Mouse (Mus musculus) lung, postnatal 10 days (tissue): ENCODE measurements around the gene Catsperg1.
"Not testable (repeated sequence)": the region's sequence is repeated elsewhere in the genome, so short reads cannot be mapped to it uniquely, and the experiment has no call there.

ENCODE experiments used
- DNase-seq: peaks from one replicate; pipeline ENCODE4 v3.0.0; 2021

Gene Catsperg1

DNA sequence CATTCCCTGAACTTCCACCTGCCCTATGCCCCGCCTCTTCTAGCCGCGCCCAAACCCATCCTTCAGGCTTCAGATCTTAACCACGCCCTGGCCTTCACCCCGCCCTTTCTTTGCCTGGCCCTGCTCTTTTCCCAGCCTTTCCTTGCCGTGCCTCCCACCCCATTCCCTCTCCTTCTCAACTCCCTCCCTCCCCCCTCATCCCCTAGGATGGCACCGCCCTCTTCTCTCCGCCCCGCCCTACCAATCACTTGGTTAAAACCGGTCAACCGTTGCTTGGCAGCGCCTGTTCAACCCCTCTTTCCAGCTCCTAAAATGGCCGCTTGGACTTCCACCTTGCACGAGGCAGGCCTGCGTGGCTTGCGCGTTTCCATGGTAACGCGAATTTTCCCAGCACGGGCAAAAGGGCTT lies at the start of gene Catsperg1:
Gene Catsperg1 (minus strand): TSS at position 361 of the 408 bp plus-strand sequence.
- DNase-seq = peak; percentile 44

DNA sequence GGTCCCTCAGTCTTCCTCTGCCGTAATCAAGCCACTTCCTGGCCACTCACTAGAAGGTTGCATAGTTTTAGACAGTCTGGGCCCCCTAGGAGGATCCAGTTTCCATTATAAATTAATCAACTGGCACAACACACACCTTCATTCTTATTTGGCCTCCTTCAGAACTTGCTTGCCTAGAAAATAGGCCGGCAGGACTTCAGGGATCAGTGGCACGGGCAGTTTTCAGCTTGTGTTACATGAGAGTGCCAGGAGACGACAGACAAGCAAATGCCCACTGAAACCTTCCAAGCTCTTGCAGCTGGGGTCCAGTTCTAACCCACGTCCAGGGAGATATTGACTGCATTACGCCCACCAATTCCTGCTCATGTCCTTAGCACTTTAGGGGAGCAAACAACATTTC lies 48.3 kb upstream of the Catsperg1 start:
- DNase-seq = no peak

DNA sequence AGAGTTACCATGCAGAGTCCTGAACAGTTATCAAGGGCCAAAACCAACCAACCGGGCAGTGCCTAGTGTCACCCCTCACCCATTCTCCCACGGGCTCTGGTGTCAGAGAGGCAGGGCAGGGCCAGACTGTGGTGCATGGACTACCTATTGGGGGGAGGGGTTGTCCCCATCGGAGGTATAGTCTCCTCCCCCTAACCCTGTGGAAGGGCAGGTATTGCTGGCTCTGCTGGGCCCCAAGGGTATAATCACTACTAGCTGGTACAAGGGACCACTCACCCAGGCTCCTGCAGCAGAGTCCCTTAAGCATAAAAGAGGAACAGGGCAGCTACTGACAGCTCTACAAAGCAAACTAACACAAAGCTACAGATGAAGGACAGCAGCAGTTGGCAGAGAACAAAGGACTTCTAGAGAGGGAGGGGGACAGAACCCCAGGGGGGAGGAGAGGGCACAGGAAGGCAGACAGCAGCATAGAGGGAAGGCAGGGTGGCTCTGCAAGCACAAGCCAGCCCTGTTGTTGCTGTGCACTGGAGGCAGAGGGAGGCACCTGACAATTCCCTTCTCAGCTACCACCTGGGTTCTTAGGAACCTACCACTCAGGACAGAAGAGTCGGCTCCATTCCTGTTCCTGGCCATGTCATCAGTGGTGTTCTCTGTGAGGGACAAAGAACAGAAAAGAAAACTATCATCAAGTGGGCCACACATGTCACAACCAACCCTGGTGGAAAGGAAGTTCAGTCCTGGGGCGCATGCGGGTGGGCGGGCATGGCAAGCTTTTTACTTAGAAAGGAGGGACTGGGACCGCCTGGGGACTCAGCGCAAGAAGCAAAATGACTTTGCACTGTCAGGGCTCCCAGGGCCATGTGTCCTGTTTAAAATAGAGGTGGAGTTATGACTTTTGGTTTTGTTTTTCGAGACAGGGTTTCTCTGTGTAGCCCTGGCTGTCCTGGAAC lies 46.2 kb upstream of the Catsperg1 start:
- DNase-seq = no peak

DNA sequence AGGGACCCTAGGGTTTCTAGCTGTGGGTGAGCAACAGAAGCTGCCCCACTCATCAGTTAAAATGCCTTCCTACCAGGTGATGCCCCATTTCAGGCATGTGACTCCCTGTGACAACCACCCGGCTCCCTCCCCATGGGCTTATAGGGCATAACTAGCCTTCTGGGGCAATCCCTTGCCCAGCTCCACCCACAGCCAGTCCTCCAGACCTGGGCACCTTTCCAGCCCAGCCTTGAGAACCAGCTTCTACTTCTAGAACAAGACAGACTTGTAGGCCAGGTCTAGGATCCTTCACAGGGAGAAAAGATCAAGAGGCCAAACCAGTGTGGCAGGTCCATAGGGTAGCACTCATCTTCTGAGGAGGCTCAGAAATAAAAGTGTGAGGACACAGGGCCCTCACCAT lies 43.5 kb upstream of the Catsperg1 start:
- peak; percentile 80 for DNase-seq

DNA sequence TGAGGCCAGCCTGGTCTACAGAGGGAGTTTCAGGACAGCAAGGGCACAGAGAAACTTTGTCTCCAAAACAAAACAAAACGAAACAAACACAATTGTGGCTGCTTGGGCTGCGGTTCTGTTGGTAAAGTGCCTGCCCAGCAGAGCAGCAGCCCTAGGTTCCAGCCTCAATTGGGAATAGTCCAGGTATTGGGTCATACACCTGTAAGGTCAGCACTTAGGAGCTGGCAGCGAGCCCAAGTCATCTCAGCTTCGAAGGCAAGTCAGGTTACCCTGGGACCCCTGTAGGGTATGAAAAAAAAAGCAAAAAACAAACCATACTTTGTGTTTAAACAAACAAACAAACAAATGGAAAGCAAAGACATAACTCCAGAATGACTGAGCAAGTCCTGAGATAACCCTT lies 42.0 kb upstream of the Catsperg1 start:
- DNase-seq = no peak

DNA sequence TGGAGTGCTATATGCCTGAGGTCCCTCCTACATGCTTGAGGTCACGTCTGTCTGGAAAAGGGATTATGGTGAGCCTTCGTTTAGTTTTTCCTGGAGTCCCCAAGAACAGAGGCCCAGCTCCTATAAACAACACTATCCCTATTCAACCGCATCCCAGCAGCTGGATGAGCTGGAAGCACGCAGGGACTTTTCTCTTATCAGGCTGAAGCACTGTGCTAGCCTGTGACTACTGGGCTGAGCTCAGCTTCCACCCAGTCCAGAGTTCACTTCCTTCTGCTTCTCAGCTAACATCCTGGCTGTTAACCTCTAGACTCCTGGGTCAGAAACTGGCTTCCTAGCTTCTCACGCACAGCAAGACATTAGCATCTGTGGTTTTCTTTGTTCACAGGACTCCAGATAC lies 40.0 kb upstream of the Catsperg1 start:
- no peak for DNase-seq

DNA sequence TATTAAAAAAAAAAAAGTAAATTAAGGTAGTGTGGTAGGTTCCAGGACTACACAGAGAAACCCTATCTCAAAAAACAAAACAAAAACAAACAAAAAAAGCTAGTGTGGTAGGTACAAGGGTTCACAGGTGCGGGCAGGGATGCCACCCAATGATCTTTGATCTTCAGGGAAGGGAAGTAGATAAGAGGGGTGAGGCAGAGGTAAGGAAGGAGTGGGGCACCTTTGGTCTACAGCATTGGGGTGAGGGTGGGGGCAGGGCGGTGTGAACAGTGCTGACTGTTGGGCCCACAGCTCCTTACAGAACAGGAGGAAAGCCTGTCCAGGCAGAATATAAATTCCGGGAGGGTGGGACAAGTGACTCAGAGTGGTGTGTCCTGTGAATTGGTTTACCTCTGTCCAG lies 37.3 kb upstream of the Catsperg1 start:
- no peak for DNase-seq

DNA sequence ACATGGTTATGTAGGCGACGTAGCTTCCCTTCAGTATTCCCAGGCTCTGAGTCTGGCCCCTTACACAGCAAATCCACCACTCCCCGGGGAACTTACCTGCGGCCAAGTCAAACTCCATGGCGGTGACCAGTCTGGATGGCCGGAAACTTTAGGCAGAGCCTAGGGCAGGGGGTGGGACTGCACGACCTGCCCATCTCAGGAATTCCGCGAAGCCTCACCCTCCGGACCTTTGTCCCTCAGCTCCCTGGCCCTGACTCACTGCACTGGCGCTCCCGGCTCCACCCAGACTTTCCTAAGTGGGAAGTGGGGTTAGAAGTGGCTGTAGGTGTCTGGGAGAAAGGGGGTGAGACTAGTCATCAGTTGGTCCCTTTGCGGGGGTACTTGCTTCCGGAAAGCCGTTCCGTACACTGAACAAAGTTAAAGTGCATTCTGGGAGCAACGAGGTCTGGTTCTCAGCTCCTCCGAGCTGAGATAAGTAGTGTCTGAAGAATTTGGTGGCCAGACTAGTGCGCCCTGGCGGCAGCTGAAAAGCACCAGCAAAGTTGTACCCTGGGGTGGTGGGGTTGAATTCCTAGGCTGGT lies 34.5 kb upstream of the Catsperg1 start, which contains the start of gene 2200002D01Rik:
Gene 2200002D01Rik (minus strand): TSS at position 206 of the 581 bp plus-strand sequence.
- peak; percentile 66 for DNase-seq

DNA sequence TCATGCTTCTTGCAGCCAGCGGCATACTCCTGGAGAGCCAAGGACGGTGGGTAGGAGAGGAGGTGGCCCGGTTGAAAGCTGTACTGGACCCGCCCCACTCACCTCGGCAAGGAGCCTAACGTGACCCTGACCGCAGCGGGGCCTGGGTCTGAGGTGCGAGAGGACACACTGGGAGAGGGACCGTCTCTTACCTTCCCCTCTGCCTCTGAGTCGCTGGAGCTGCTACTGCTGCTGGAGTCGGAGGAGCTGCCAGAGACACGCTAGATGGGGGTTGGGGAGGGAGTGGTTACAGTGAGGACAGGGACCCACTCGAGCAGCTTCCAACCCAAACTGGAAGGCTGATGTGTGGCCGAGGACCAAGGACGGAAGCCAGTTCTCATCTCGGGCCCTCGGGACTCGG lies 33.9 kb upstream of the Catsperg1 start:
- DNase-seq = peak; percentile 70

DNA sequence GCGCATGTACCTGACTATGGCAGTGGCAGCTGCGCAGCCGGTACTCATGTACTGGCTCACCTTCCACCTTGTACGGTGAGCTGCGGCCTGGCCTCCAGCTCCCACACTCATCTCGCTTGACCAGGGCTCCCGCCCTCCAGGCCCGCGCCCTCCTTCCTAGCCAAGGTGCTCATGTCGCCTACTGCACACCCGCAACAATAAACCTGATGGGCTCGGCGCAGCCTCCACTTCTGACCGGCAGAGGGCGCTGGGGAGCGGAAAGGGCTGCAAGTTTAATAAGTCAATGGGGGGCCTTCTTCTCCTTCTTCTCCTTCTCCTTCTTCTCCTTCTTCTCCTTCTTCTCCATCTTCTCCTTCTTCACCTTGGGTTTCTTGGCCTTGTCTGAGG lies 33.5 kb upstream of the Catsperg1 start:
- DNase-seq = peak; percentile 90

DNA sequence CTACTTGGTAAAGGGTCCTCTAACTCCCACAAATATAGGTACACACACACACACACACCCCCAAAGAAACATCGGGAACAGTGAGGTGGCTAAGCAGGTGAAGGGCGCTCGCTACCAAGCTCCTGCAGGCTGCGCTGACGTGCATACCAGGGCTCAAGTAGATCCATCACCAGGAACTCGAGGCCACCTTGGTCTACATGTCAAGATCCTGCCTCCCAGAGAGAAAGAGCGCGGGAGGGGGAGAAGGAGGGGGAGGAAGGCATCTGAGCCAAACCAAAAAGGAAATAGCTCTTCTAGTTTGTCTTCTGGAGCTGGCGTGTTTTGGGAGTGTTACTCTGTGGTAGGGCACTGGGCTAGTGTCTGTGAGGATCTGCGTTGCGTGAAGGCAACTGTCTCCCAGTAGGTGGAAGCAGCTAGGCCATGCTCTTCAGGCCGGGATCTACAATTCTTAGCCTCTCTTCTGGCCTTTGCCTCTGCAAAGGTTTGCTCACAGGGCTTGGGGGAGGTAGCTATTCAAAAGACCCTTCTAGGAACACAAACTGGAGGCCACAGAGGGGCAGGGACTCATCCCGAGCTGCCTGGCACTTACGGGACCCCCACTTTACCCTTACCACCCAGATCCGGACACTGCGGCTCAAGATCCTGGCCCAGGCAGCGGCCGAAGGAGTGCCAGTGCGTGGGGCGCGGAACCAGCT lies 32.9 kb upstream of the Catsperg1 start:
- no peak for DNase-seq

DNA sequence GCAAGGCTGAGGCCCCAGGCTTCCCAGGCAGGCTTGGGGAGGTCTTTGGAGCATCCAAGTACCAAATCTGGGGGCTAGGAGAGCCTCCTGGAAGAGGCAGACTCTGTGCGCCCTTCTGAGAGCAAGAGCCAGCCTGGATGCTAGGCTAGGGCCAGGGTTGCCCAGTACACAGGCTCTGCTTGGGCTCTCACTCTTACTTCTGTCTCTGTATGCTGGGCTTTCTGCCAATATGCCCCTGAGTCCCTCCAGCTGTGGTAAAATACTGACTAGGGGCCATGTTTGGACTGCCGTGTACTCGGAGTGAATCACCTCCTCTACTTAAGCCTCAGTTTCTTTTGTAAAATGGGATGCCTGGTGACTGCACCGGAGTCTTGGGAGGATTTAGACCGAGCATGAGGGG lies 32.2 kb upstream of the Catsperg1 start:
- peak; percentile 51 for DNase-seq

DNA sequence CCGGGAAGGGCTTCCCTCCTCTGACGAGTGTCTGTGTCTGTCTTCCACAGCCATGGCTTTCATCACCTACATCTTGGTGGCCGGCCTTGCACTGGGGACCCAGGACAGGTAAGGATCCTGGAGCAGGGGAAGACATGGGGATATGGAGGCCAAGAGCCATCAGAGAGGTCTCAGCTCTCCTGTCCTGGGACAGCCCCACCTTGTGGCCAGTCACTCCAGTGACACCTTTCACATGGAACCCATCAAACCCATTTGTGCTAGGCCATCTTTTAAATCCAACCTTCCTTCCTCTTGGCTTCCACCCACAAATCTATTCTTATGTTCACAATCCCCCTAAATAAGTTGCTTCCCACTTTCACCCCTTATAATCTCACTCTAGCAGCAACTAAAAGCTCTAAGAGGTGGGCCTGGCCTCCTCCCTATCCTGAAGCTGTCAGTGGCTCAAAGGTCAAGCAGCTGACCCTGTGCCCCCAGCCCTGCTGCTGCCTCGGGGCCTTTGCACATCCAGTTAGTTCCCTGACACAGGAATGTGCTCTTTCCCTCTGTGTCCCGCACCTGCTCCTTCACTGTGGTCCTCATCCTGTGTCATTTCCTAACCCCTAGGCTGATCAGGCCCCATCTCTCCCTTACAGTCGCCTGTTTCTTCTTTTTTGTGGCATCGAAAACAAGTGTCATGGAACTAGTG lies 31.0 kb upstream of the Catsperg1 start:
- DNase-seq = peak; percentile 52

DNA sequence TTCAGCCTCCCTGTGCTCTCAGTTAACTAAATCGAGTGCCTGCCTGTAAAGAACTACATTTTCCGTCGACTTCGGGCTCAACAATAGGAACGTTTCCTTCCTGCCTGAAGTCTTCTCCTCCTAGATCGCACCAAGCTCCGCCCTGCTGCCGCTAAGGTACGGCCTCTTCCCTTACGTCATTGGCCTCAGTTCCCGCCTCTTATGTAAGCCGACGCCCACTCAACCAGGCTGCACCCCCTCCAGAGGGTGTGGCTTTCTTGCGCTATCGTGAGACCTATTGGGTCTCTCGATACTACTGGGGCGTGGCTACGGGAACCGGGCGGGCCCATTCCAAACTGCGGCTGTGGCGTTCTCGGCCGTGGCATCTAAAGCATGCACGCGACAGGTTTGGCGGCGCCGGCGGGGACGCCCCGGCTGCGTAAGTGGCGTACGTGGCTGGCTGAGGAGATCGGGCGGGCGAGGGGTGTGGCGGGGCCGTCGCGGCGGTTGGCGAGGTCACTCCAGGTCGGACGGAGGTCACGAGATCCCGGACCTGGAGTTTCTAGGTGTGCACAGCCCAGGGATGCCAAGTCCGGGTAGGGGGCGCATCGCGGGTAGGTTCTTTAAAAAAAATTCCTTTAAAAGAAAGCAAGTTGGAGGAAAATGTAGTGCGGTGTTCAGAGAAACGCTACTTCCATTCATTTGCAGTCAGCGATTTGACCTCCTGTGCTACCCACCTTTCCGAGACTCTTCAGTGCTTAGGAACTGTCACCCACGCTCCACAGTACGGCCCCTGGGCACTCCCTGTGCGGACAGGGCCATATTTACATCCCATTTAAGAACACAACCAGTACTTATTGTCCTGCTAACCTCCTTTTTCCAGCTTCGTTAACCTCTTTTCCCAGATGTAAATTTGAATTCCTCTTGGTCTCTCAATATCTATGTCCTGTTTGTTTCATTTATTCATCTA lies 24.5 kb upstream of the Catsperg1 start, which contains the start of gene Yif1b:
Gene Yif1b (plus strand): TSS at position 311 of the 949 bp plus-strand sequence.
- peak; percentile 99 for DNase-seq

DNA sequence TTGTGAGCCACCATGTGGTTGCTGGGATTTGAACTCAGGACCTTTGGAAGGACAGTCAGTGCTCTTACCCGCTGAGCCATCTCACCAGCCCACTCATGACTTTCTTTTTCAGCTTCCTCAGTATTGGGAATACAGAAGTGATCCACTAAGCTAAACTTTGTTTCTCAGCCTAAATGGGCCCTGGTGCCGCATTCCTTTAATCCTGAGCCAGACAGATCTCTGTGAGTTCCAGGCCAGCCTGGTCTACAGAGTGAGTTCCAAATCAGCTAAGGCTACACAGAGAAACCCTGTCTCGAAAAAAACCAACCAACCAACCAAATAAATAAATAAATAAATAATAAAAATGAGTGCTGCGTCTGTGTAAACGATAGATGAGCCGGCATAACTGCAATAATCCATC lies 23.8 kb upstream of the Catsperg1 start:
- DNase-seq = not testable (repeated sequence)

DNA sequence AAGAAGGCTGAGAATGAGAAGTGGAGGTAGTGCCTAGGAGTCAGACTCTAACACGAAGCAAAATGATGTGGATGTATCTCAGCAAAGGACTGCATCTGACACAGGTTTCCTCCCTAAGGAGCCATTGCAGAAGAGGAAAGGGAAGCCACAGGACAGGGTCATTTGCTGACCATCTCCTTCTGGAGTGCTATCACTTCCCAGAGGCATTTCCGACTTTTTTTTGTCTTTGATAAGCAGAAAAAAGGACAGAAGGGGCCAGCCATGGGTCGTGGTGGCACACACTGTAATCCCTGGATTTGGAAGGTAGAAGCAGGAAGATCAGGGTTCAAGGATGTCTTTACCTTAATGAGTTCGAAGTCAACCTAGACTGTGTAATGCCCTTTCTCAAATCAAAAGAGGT lies 22.8 kb upstream of the Catsperg1 start:
- no peak for DNase-seq

DNA sequence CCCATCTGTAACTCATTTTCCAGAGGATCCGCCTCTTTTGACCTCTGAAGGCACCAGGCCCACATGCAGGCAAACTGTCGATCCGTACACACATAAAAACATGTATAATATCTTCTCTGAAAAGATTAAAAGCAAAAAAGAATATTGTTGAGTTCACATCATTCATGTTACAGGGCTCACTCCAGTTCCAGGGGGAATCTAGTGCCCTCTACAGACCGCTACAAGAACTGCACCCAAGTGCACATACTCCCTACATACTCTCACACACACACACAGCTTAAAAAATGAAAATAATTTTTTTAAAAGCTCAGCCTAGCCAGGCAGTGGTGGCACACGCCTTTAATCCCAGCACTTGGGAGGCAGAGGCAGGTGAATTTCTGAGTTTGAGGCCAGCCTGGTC lies 20.8 kb upstream of the Catsperg1 start:
- DNase-seq = no peak

DNA sequence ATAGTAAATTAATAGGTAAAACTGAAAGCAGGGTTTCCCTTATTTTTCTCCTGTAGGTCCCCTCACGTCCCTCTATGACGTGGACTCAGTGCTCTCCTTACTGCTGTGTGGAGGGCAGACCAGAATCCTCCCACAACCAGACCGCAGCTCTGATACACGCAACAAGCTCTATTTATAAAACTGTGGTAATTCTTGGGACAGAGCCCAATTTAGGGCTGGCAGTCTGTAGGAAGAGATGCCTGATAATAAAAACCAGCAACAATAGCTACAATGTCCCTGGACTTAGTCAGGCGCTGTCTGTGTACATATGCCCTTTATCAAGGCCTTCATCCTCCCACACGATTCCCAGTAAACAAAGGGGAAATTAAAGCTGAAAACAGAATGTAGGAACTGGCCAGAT lies 19.9 kb upstream of the Catsperg1 start:
- peak; percentile 77 for DNase-seq

DNA sequence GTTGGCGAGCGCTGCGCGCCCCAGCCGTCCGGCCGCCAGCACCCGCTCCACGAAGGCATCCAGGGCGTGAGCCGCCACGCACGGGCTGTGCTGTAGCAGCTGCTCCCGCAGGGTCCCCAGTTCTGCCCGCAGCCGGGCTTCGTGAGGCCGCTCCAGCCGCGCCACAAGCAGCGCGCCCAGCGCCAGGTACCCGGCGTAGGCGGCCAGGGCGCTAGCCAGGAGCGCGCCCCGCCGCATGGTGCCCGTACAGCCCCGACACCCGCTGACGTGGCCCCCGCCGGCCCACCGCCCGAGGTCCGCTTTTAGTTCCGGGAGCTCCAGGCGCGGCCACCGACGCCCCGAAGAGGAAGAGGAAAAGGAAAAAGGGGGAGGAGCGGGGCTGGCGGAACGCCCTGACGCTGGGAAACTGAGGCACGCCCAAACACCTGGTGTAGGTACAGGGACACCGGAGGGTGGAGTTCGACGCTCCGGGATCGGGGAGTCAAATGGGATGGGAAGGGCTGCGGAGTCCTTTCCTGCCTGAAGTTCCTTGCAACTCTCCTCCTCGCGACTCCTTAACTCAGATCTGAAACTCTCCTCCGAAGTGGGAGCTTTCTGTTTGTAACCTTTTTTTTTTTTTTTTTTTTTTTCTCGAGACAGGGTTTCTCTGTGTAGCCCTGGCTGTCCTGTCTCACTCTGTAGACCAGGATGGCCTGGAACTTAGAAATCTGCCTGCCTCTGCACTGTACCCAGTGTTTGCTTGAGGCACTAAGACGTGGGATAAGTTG lies 18.6 kb upstream of the Catsperg1 start, which contains the start of gene Kcnk6:
Gene Kcnk6 (minus strand): TSS at position 269 of the 767 bp plus-strand sequence.
- DNase-seq = peak; percentile 73

DNA sequence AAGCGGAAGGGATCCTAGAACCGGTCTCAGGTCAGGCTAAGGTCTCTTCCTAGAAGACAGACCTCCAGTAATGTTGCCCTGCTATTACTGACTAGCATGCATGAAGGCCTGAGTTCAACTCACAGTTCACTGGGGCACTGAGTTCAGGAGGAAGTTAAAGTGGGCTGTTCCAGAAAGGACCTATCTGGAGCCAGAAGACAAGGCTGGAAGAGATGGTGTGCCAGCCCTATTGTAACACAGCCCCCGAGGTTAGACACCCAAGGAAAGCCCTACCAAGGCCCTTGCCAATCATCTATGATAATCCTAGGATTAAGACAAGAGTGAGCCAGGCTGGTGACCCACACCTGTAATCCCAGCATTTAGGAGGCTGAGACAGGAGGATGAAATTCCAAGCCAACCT lies 17.7 kb upstream of the Catsperg1 start:
- DNase-seq = no peak

DNA sequence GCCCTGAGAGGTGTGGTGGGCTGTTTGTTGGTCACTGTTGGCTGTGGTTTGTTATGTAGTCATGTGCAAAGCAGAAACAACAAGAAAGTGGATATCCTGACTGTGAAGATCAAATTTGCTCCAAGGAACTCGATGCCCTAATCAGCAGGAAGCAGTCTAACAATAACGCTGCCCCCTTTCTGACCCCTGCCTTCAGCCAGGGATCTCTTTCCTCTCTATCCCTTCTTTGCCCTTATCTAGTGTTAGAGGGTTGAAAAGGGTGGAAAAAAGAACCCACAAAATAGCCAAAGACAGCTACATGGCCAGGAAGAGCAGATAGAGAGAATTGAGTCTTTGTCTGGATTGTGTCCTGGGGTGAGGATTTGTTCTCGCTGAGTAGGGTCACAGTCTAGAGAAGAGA lies 16.7 kb upstream of the Catsperg1 start:
- DNase-seq = no peak
